Mouse (Mus musculus): ENCODE measurements at regions not wholly inside any gene's neighbourhood (a gene's known extent, or its start where the extent isn't known, plus 50 kb on each side); places are given as distances from the start of the nearest gene placed in this dataset.
"Not testable (repeated sequence)": the region's sequence is repeated elsewhere in the genome, so short reads cannot be mapped to it uniquely, and the experiment has no call there.

- Histone ChIP-seq H3K4me1 (ENCODE audit: insufficient read depth) (no peaks in the 10 kb centered on the region), H3K4me3 (ENCODE audit: low read depth, low read length) (no peak overlapping the region)
- TF ChIP-seq CTCF (IDR thresholded peaks at IDR 0.05; ENCODE audit: low read depth), result no peak
- no peak for TF ChIP-seq EP300 (IDR thresholded peaks at IDR 0.05; ENCODE audit: low read depth)
Observed at GRCm38 (mm10) chr1:83830025-83830645, 422.1 kb upstream of the Sphkap start.

GRCm38 (mm10) chr1:83811162-83811561 is 403.2 kb upstream of the Sphkap start:
- H3K4me2 ChIP-seq (ENCODE audit: low read depth, low read length); H3K27ac ChIP-seq (ENCODE audit: low read depth); ATAC-seq; H3K9me3 ChIP-seq (ENCODE audit: low read length); H3K9ac ChIP-seq (replicated peaks); H3K36me3 ChIP-seq (replicated peaks; ENCODE audit: insufficient read depth, low read length); H3K4me1 ChIP-seq (ENCODE audit: insufficient read depth); H3K4me3 ChIP-seq (ENCODE audit: low read depth, low read length); H3K27me3 ChIP-seq (ENCODE audit: insufficient read depth, low read length): not testable (repeated sequence)
- 33% methylated on average over 5 of the region's 6 CpGs for WGBS (ENCODE audit: insufficient replicate concordance)
- peak; percentile 45 for TF ChIP-seq CTCF (IDR thresholded peaks at IDR 0.05; ENCODE audit: low read depth)
- peak; percentile 23 for DNase-seq

More at GRCm38 (mm10) chr1:83830025-83830645, 422.1 kb upstream of the Sphkap start:
- Histone ChIP-seq H3K9me3 (ENCODE audit: low read length) (no peaks in the 10 kb centered on the region), H3K27ac (ENCODE audit: low read depth) (no peak overlapping the region), H3K9ac (replicated peaks) (no peak overlapping the region), H3K27me3 (ENCODE audit: insufficient read depth, low read length) (no peaks in the 10 kb centered on the region), H3K36me3 (replicated peaks; ENCODE audit: insufficient read depth, low read length) (no peaks in the 10 kb centered on the region), H3K4me2 (ENCODE audit: low read depth, low read length) (no peak overlapping the region)
- DNase-seq, result no peak
- WGBS (ENCODE audit: insufficient replicate concordance), result 73% methylated on average over 6 of the region's 6 CpGs
- no peak for ATAC-seq

GRCm38 (mm10) chr1:83808432-83808831 is 400.4 kb upstream of the Sphkap start:
- WGBS (ENCODE audit: insufficient replicate concordance), result 84% methylated on average over 6 of the region's 6 CpGs
- no peak overlapping the region for H3K4me2 ChIP-seq (ENCODE audit: low read depth, low read length)

GRCm38 (mm10) chr1:83803345-83804041 is 395.5 kb upstream of the Sphkap start:
- Histone ChIP-seq H3K4me3 (ENCODE audit: low read depth, low read length) (no peak overlapping the region), H3K36me3 (replicated peaks; ENCODE audit: insufficient read depth, low read length) (no peaks in the 10 kb centered on the region), H3K4me1 (ENCODE audit: insufficient read depth) (no peaks in the 10 kb centered on the region), H3K27me3 (ENCODE audit: insufficient read depth, low read length) (no peaks in the 10 kb centered on the region), H3K9me3 (ENCODE audit: low read length) (no peaks in the 10 kb centered on the region), H3K9ac (replicated peaks) (no peak overlapping the region), H3K27ac (ENCODE audit: low read depth) (no peak overlapping the region), H3K4me2 (ENCODE audit: low read depth, low read length) (no peak overlapping the region)
- DNase-seq (no peak), ATAC-seq (no peak)
- TF ChIP-seq EP300 (IDR thresholded peaks at IDR 0.05; ENCODE audit: low read depth), result no peak
- TF ChIP-seq CTCF (IDR thresholded peaks at IDR 0.05; ENCODE audit: low read depth), result no peak
- 61% methylated on average over 2 of the region's 2 CpGs for WGBS (ENCODE audit: insufficient replicate concordance)

More at GRCm38 (mm10) chr1:83808432-83808831, 400.4 kb upstream of the Sphkap start:
- no peaks in the 10 kb centered on the region for H3K27me3 ChIP-seq (ENCODE audit: insufficient read depth, low read length)
- no peak for TF ChIP-seq EP300 (IDR thresholded peaks at IDR 0.05; ENCODE audit: low read depth)
- no peak for TF ChIP-seq CTCF (IDR thresholded peaks at IDR 0.05; ENCODE audit: low read depth)
- H3K4me3 ChIP-seq (ENCODE audit: low read depth, low read length), result no peak overlapping the region
- no peaks in the 10 kb centered on the region for H3K9me3 ChIP-seq (ENCODE audit: low read length)
- ATAC-seq (no peak), DNase-seq (no peak)
- H3K36me3 ChIP-seq (replicated peaks; ENCODE audit: insufficient read depth, low read length), result no peaks in the 10 kb centered on the region
- H3K9ac ChIP-seq (replicated peaks), result no peak overlapping the region
- no peak overlapping the region for H3K27ac ChIP-seq (ENCODE audit: low read depth)
- H3K4me1 ChIP-seq (ENCODE audit: insufficient read depth), result no peaks in the 10 kb centered on the region

GRCm38 (mm10) chr1:83801759-83802158 is 393.8 kb upstream of the Sphkap start:
- Histone ChIP-seq H3K4me2 (ENCODE audit: low read depth, low read length) (no peak overlapping the region), H3K9me3 (ENCODE audit: low read length) (no peaks in the 10 kb centered on the region), H3K9ac (replicated peaks) (no peak overlapping the region), H3K4me1 (ENCODE audit: insufficient read depth) (no peaks in the 10 kb centered on the region), H3K27me3 (ENCODE audit: insufficient read depth, low read length) (no peaks in the 10 kb centered on the region), H3K36me3 (replicated peaks; ENCODE audit: insufficient read depth, low read length) (no peaks in the 10 kb centered on the region), H3K27ac (ENCODE audit: low read depth) (no peak overlapping the region), H3K4me3 (ENCODE audit: low read depth, low read length) (no peak overlapping the region)
- DNase-seq (no peak), ATAC-seq (no peak)
- TF ChIP-seq CTCF (IDR thresholded peaks at IDR 0.05; ENCODE audit: low read depth) (no peak), EP300 (IDR thresholded peaks at IDR 0.05; ENCODE audit: low read depth) (no peak)

- WGBS (ENCODE audit: insufficient replicate concordance), result 69% methylated on average over 7 of the region's 7 CpGs
- Histone ChIP-seq H3K27ac (ENCODE audit: low read depth) (no peak overlapping the region), H3K9me3 (ENCODE audit: low read length) (no peaks in the 10 kb centered on the region), H3K9ac (replicated peaks) (no peak overlapping the region), H3K36me3 (replicated peaks; ENCODE audit: insufficient read depth, low read length) (no peaks in the 10 kb centered on the region), H3K4me3 (ENCODE audit: low read depth, low read length) (no peak overlapping the region), H3K4me1 (ENCODE audit: insufficient read depth) (no peaks in the 10 kb centered on the region), H3K4me2 (ENCODE audit: low read depth, low read length) (no peak overlapping the region), H3K27me3 (ENCODE audit: insufficient read depth, low read length) (no peaks in the 10 kb centered on the region)
- TF ChIP-seq EP300 (IDR thresholded peaks at IDR 0.05; ENCODE audit: low read depth) (no peak; the same call in 1 of the 2 replicates), CTCF (IDR thresholded peaks at IDR 0.05; ENCODE audit: low read depth) (no peak)
- DNase-seq, result no peak
- ATAC-seq, result no peak
Observed at GRCm38 (mm10) chr1:83796961-83797891, 389.2 kb upstream of the Sphkap start.

Data from liver, postnatal 0 days (tissue).